Mouse (Mus musculus) thymus, adult 2 months (tissue): ENCODE data around the gene Cyb5r2.

Experiments used
- CTCF ChIP-seq: fragments of 200-500 bp; IDR thresholded peaks from 2 replicates; pipeline ENCODE4 v1.5.1; 2012; ENCODE audit warnings: mild to moderate bottlenecking, control low read depth, low read length, moderate library complexity, borderline replicate concordance; ENCODE audit not compliant: control insufficient read depth, poor library complexity, insufficient read depth; ENCODE audit errors: extremely low read depth
- POLR2A ChIP-seq: fragments of 200-500 bp; IDR thresholded peaks from 2 replicates; pipeline ENCODE4 v1.6.1; 2012; ENCODE audit warnings: mild to moderate bottlenecking, low read length, control low read depth, moderate library complexity; ENCODE audit not compliant: control insufficient read depth, poor library complexity, insufficient read depth; ENCODE audit errors: extremely low read depth

GRCm38 (mm10) chr7:107752031-107752520 is 5.8 kb downstream of the Cyb5r2 start:
- no peak for TF ChIP-seq CTCF
- TF ChIP-seq POLR2A: no peak
